21 mouse cellular contexts compared by ENCODE assay signal in the genomic region with DNA sequence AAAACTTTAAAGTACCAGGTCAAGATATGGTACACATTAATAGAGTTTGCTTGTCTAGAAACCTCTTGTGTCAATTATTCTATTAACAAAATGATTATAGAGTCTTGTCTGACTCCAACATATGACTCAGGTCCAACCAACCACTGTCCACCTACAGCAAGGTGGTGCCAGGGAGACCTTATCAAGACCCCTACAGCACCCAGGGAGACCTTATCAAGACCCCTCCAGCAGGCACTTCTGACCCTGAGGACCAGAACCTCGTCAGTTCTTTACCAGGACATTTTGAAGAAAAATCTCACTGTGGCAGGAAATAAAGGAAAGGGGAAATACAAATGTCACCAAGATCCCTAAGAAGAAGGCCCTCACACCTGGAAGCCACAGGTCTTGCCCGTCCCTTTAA. TPM values are rescaled to one million over a fixed set of nuclear protein-coding genes. Genes with fewer than 3 reads are reported as not detected.
A peak's percentile ranks its signal among the peaks of the same experiment; 100 is the strongest.
DNase-seq lines count a peak whose midpoint lies in the region; ATAC-seq and TF ChIP-seq lines count a peak whose summit lies in the region.
"Had no signal": no experiment of that assay in that cellular context is flagged by ENCODE, and none has a peak within 500 bp of the region (broad histone marks: within the 10 kb centered on the region; RNA-seq: fewer than 3 reads in every experiment).

No protein-coding gene starts in this region.

- peak overlapping the region; percentile 57 for H3K9ac ChIP-seq in liver, embryonic 13.5 days
- H3K9ac ChIP-seq in hindbrain, embryonic 13.5 days, result no peak overlapping the region
- H3K9ac ChIP-seq: forebrain, postnatal 0 days; midbrain, embryonic 13.5 days had no signal

- H3K27me3 ChIP-seq in spleen, adult 2 months (ENCODE audit: control insufficient read depth, insufficient read depth, low read length), result no peaks in the 10 kb centered on the region
- no peaks in the 10 kb centered on the region for H3K27me3 ChIP-seq in liver, embryonic 13.5 days
- H3K27me3 ChIP-seq in hindbrain, embryonic 13.5 days, result no peaks in the 10 kb centered on the region
- H3K27me3 ChIP-seq: midbrain, embryonic 13.5 days; Patski had no signal

- peak overlapping the region; percentile 23; the same call in 1 of the 2 replicates for H3K27ac ChIP-seq in spleen, adult 2 months (ENCODE audit: insufficient read depth, low read length)
- peak overlapping the region; percentile 87 for H3K27ac ChIP-seq in liver, embryonic 13.5 days
- H3K27ac ChIP-seq in hindbrain, embryonic 13.5 days, result no peak overlapping the region
- H3K27ac ChIP-seq: limb, embryonic 10.5 days; midbrain, embryonic 13.5 days had no signal

- 64% methylated on average over 2 of the region's 2 CpGs for WGBS in spleen, adult 2 months
- 35% methylated on average over 2 of the region's 2 CpGs for WGBS in liver, embryonic 13.5 days (ENCODE audit: insufficient replicate concordance)
- 80% methylated on average over 2 of the region's 2 CpGs for WGBS in hindbrain, embryonic 13.5 days

- ATAC-seq in erythroid progenitor cell, adult 5-6 weeks (replicated peaks; ENCODE audit: low FRiP score, poor library complexity, severe bottlenecking), result peak; percentile 83
- ATAC-seq in liver, embryonic 13.5 days (ENCODE audit: low read depth), result peak; percentile 92
- peak; percentile 86 for ATAC-seq in megakaryocyte-erythroid progenitor cell, adult 5-6 weeks (replicated peaks; ENCODE audit: low FRiP score, low TSS enrichment, poor library complexity, severe bottlenecking)
- ATAC-seq in hindbrain, embryonic 13.5 days (ENCODE audit: low FRiP score), result no peak
- ATAC-seq: CD4-positive, CD25-positive, alpha-beta regulatory T cell, adult 4 months; forebrain, postnatal 0 days; hindbrain, embryonic 16.5 days; midbrain, embryonic 13.5 days; Patski had no signal

- H3K36me3 ChIP-seq in spleen, adult 2 months (ENCODE audit: control insufficient read depth, insufficient read depth, low read length), result peaks cover 3% of the 10 kb centered on the region; the same call in 1 of the 2 replicates
- H3K36me3 ChIP-seq in liver, embryonic 13.5 days, result no peaks in the 10 kb centered on the region
- no peaks in the 10 kb centered on the region for H3K36me3 ChIP-seq in hindbrain, embryonic 13.5 days
- H3K36me3 ChIP-seq: limb, embryonic 10.5 days; midbrain, embryonic 13.5 days had no signal

- H3K4me2 ChIP-seq in liver, embryonic 13.5 days, result peak overlapping the region; percentile 63
- no peak overlapping the region for H3K4me2 ChIP-seq in hindbrain, embryonic 13.5 days
- H3K4me2 ChIP-seq: midbrain, embryonic 13.5 days had no signal

- no peak for TF ChIP-seq POLR2A in spleen, adult 2 months (IDR thresholded peaks at IDR 0.05; ENCODE audit: low read depth, low read length)

- no peak overlapping the region for H3K4me3 ChIP-seq in spleen, adult 2 months (ENCODE audit: extremely low read depth, insufficient read depth, insufficient read length)
- H3K4me3 ChIP-seq in liver, embryonic 13.5 days (replicated peaks), result peak overlapping the region; percentile 12; the same call in 1 of the 2 replicates
- H3K4me3 ChIP-seq in hindbrain, embryonic 13.5 days, result no peak overlapping the region
- H3K4me3 ChIP-seq: limb, embryonic 10.5 days; midbrain, embryonic 13.5 days had no signal

- no peak for DNase-seq in spleen, adult 2 months (ENCODE audit: low read depth in 1 of 2, low spot score in 2 of 2)
- no peak for DNase-seq in spleen, adult 18-20 months
- DNase-seq in liver, embryonic 13.5 days, result peak; percentile 70
- no peak for DNase-seq in cerebellum, postnatal 10 days
- DNase-seq in kidney, adult 18-20 months, result no peak
- DNase-seq: adrenal gland, adult 2 months; cerebellum, adult 11-12 months; forebrain, postnatal 0 days; gastrocnemius, postnatal 25 days; kidney, postnatal 25 days; lung, adult 18-20 months; lung, postnatal 10 days; thymus, postnatal 25 days had no signal

- H3K9me3 ChIP-seq in liver, embryonic 13.5 days (replicated peaks), result no peaks in the 10 kb centered on the region
- H3K9me3 ChIP-seq in hindbrain, embryonic 13.5 days, result no peaks in the 10 kb centered on the region
- H3K9me3 ChIP-seq: limb, embryonic 10.5 days; midbrain, embryonic 13.5 days had no signal

- peaks cover 30% of the 10 kb centered on the region for H3K4me1 ChIP-seq in spleen, adult 2 months (ENCODE audit: control insufficient read depth, insufficient read depth, insufficient read length)
- H3K4me1 ChIP-seq in liver, embryonic 13.5 days (replicated peaks), result peaks cover 74% of the 10 kb centered on the region
- H3K4me1 ChIP-seq in hindbrain, embryonic 13.5 days (replicated peaks), result peaks cover 3% of the 10 kb centered on the region; the same call in 1 of the 2 replicates
- H3K4me1 ChIP-seq: midbrain, embryonic 13.5 days had no signal

- TF ChIP-seq CTCF in spleen, adult 2 months (IDR thresholded peaks at IDR 0.05; ENCODE audit: extremely low read depth, insufficient read depth, insufficient read length, insufficient replicate concordance), result no peak

RNA-seq across cellular contexts. Expression of a gene that starts 18.5 kb away (rescaled TPM):
- 63.9 and 69.0 TPM in 2 replicates for polyA plus RNA-seq in spleen, adult 2 months (2012; rRNA removed)
- 70.0 and 82.9 TPM in 2 replicates for total RNA-seq in erythroid progenitor cell, adult 5-6 weeks (2015; ENCODE audit: low replicate concordance)
- 78.2 and 87.5 TPM in 2 replicates for total RNA-seq in erythroid progenitor cell, adult 5-6 weeks (2017; ENCODE audit: low replicate concordance)
- polyA plus RNA-seq in liver, embryonic 13.5 days (2015; fragmentation: Nextera tagmentation; extraction: Ambion mirVana), result 41.0 and 52.5 TPM in 2 replicates
- 82.6 and 108 TPM in 2 replicates for total RNA-seq in megakaryocyte-erythroid progenitor cell, adult 5-6 weeks (2014; fragmentation: Nextera tagmentation)
- 84.7 and 85.5 TPM in 2 replicates for total RNA-seq in megakaryocyte-erythroid progenitor cell, adult 5-6 weeks (2017)
- 63.4 and 66.3 TPM in 2 replicates for polyA plus RNA-seq in hindbrain, embryonic 13.5 days (2015; fragmentation: Nextera tagmentation; extraction: Ambion mirVana)
